Mouse (Mus musculus) bone marrow, adult 2 months (tissue): ENCODE results near the gene Polr1a. TPM values are rescaled to one million over a fixed set of nuclear protein-coding genes. Genes with fewer than 3 reads are reported as not detected.

Source experiments
- H3K27ac ChIP-seq: fragments of 200-500 bp; 2 replicates; pipeline ENCODE4 v1.5.1; 2012; ENCODE audit warnings: low read depth, mild to moderate bottlenecking, control low read depth, inconsistent platforms, low read length; ENCODE audit not compliant: control insufficient read depth, poor library complexity, insufficient read depth
- H3K4me1 ChIP-seq: fragments of 200-500 bp; 2 replicates; pipeline ENCODE4 v1.6.1; 2011; ENCODE audit warnings: low read length; ENCODE audit not compliant: control insufficient read depth, insufficient read depth
- H3K4me3 ChIP-seq: fragments of 200-500 bp; replicated peaks from 2 replicates; pipeline ENCODE3; 2011; ENCODE audit warnings: mild to moderate bottlenecking, low read depth, low read length, control low read depth; ENCODE audit not compliant: control insufficient read depth
- CTCF ChIP-seq: fragments of 200-500 bp; IDR thresholded peaks from 2 replicates; pipeline ENCODE4 v1.5.1; 2011; ENCODE audit warnings: low read length, control low read depth; ENCODE audit not compliant: control insufficient read depth, insufficient read depth
- POLR2A ChIP-seq: fragments of 200-500 bp; IDR thresholded peaks from 2 replicates; pipeline ENCODE4 v1.6.1; 2011; ENCODE audit warnings: low read depth, mild to moderate bottlenecking, control low read depth, low read length, borderline replicate concordance; ENCODE audit not compliant: control insufficient read depth
- WGBS: fragments of 180-500 bp; shearing (Covaris S2); methylation state at CpG from one replicate; pipeline ENCODE4 v1.1.7; 2018; 5-methylcytosine and 5-hydroxymethylcytosine counted together
- polyA plus RNA-seq: library from polyadenylated mRNA; stranded (reverse); fragments of >200 nt; gene quantifications from 2 replicates; pipeline ENCODE4 v1.2.4, GENCODE M21; 2011; ENCODE audit warnings: low replicate concordance; ENCODE audit not compliant: missing spikeins, insufficient read depth, insufficient read length

Polr1a gene
- polyA plus RNA-seq, 1 experiment = 21.0 TPM

DNA sequence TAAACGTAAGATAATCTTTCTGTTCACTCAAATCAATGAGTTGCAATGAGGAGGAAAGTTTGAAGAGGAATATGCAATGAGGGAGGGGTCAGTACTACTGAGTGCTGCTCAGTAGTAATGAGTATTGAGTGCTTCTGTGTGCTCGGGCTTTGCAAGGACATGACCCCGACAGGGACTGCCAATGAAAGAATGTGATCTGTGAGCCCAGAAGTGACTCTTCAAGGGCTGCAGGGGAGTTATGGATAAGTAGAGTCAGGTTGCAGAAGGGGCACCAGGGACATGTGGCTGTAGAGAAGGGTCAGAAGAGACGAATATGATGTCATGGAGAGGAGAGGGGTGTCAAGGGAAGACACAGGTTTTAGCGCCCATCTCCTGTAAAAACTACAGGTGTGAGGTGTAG is 23.5 kb downstream of the Polr1a start:
- H3K4me1 ChIP-seq = peaks cover 8% of the 10 kb centered on the region; the same call in 1 of the 2 replicates
- no peak overlapping the region for H3K4me3 ChIP-seq
- TF ChIP-seq CTCF (no peak), POLR2A (no peak)
- WGBS = 81% methylated on average over 5 of the region's 5 CpGs
- no peak overlapping the region for H3K27ac ChIP-seq

DNA sequence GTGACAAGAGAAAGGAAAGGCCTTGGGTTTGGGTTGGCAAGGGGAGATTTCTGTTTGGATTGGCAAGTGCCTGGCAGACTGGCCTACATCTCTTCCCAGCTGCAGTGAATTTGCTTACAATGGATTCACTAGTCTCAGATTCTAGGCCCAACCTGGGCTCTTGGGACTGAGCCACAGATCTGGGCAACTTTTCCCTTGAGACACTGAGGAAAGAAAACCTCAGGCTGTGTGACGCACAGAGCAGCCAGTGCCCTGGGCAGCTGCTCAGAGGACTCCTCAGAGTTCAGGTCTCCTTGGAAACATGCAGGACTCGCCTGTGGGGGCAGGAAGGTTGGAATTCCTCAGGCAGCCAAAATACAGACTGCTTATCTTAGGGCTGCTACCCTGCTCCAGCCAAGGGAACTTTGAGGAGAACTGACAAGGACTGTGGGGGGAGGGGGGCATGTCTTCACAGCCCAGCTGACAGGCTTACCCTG is 25.3 kb downstream of the Polr1a start:
- peaks cover 8% of the 10 kb centered on the region; the same call in 1 of the 2 replicates for H3K4me1 ChIP-seq
- TF ChIP-seq POLR2A (no peak), CTCF (no peak)
- H3K4me3 ChIP-seq = no peak overlapping the region
- 76% methylated on average over 2 of the region's 2 CpGs for WGBS
- H3K27ac ChIP-seq = no peak overlapping the region

DNA sequence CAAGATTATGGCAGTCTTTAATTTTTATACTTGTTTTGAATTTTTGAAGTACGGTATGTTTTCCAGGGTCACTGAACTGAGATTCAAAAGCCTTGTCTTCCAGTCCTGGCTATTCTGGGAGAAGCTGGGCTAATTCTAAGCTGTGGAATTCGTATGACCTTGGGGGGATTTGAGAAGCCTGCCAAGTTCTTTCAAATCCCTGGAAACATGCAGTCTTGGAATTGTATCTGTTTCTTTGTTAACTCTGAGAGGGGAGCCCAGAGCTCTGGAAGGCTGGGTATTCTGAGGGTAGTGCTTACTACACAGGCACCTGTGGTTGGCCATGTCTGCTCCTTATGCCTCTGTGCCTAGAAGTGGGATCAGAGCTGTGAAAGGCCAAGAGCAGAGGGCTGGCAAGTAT is 26.9 kb downstream of the Polr1a start:
- peaks cover 2% of the 10 kb centered on the region; the same call in 1 of the 2 replicates for H3K4me1 ChIP-seq
- TF ChIP-seq CTCF (no peak), POLR2A (no peak)
- 87% methylated on average over 2 of the region's 2 CpGs for WGBS
- H3K27ac ChIP-seq = no peak overlapping the region
- no peak overlapping the region for H3K4me3 ChIP-seq

DNA sequence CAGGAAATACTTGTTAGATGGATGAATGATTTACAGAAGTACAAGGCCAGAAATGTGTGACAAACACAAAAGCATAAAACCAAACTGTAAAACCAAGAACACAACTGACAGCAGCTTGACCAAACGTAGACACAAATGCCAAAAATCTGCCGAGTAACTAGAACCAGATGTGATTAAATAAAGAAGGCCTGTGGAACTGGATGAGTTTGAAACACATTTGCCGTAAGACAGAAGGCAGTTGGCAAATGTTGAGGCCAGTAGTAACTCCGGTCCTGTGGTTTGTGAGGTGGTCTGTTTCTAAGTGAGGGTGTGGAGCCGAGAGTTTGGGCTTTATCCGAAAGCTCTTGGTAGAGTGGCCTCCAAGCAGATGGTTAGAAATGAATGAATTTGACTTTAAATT is 32.1 kb downstream of the Polr1a start:
- WGBS = 92% methylated on average over 6 of the region's 6 CpGs
- H3K4me1 ChIP-seq = no peaks in the 10 kb centered on the region
- no peak for TF ChIP-seq CTCF
- no peak for TF ChIP-seq POLR2A
- H3K4me3 ChIP-seq = no peak overlapping the region
- H3K27ac ChIP-seq = no peak overlapping the region

DNA sequence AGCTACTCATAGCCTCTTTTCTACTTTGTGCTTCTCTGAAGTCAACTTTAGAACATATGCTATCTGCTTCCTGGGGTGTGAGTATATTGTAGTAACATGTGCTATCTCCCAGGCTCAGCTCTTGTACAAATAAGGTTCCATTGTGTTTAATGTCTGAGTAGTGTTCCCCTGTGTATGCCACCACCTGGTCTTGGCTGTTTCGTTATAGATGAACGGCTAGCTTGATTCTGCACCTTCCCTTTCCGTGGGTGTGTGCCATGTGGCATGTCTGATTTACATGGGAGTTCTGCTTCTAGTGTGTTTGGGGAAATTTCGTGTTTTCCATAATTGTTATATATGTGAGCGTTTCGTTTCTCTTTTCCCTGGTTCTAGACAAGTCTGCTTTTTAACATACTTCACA is 36.2 kb downstream of the Polr1a start:
- Histone ChIP-seq H3K27ac (no peak overlapping the region), H3K4me3 (no peak overlapping the region), H3K4me1 (0 out of 2 replicates have a peak, but pooled peaks cover 2% of the 10 kb centered on the region)
- no peak for TF ChIP-seq CTCF
- no peak for TF ChIP-seq POLR2A
- WGBS = 88% methylated on average over 6 of the region's 6 CpGs

DNA sequence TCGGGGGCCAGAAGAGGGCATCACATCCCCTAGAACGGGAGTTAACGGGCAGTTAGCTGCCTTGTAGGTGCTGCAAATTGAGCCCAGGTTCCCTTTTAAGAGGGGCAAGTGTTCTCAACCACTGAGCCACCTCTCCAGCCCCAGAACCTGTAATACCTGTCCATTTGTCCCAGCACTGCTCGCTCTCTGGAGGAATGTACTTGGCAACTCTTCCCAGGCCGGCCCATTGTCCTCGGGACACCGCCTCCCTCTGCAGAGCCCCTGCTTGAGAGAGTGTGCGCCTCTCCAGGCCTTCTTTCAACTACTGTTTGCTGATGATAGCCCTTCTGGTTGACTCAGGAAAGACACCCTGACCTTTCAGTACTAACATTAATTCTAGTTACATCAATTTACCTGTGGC is 37.3 kb downstream of the Polr1a start:
- Histone ChIP-seq H3K27ac (no peak overlapping the region), H3K4me1 (peaks cover 3% of the 10 kb centered on the region; the same call in 1 of the 2 replicates), H3K4me3 (no peak overlapping the region)
- TF ChIP-seq POLR2A (no peak), CTCF (0 out of 2 replicates have a peak, but pooled peaks have one; percentile 3)
- WGBS = 86% methylated on average over 8 of the region's 8 CpGs

DNA sequence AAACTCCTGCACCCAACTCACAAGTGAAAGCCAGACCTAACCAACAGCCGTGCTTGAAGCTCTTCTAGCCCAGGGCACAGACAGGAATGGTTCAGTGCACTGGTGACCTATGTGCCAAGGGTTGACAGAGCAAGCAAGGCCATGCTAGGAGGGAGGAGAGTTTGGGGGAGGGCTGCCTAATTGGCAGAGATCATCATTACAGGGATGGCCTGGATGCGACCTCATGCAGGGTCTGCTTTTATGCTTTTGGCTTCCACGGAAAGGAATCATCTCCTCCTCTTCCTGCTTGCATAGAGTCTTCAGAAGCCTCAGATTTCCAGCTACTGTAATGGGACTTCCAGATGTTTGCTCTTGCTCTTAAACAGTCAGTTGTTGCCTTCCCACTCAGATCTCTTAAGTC is 40.9 kb downstream of the Polr1a start:
- Histone ChIP-seq H3K4me3 (no peak overlapping the region), H3K27ac (no peak overlapping the region), H3K4me1 (peaks cover 6% of the 10 kb centered on the region; the same call in 1 of the 2 replicates)
- TF ChIP-seq POLR2A (no peak), CTCF (no peak)
- 89% methylated on average over 3 of the region's 3 CpGs for WGBS

DNA sequence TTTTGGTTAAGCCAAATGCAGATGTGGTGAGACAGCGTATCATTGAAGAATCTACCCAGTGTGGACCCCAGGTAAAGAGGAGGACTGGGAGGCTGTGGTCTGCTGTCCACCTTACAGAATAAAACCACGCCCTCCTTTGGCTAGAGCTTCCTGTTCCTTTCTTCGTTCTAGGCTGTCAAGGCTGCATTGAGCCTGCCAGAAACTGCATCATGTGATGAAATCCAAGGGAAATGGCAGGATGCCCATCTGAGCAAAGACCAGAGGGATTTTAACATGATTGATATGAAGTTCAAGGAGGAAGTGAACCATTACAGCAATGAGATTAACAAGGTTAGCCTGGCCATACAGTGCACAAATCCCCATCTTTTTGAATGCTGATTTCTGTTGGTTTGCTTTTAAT is 41.7 kb downstream of the Polr1a start:
- 47% methylated on average over 3 of the region's 3 CpGs for WGBS
- Histone ChIP-seq H3K4me1 (peaks cover 6% of the 10 kb centered on the region; the same call in 1 of the 2 replicates), H3K4me3 (no peak overlapping the region), H3K27ac (peak overlapping the region; percentile 2; the same call in 1 of the 2 replicates)
- TF ChIP-seq POLR2A (no peak), CTCF (no peak)

DNA sequence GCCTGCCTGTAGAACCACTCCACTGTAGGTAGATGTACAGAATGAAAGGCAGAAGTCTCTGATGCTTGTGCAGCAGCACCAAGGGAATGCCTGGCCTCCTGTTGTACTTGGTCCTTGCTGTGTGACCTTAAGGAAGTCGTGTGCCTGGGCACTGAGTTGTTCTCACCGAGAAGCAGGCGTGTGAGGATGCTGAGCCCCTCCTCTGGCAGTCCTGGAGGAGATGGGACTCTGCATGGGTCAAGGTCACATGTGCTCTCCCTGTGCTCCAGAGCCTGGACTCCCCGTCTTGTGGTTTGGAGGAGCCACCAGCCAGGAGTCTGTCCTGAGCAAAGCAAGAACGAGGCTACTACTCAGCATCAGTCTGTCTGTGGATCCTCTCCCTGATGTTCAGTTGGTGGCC is 42.3 kb downstream of the Polr1a start:
- H3K4me1 ChIP-seq = peaks cover 6% of the 10 kb centered on the region; the same call in 1 of the 2 replicates
- H3K4me3 ChIP-seq = no peak overlapping the region
- 76% methylated on average over 5 of the region's 5 CpGs for WGBS
- TF ChIP-seq POLR2A (no peak), CTCF (no peak)
- peak overlapping the region; percentile 27; the same call in 1 of the 2 replicates for H3K27ac ChIP-seq
